Comparison of ENCODE assay signal across 26 mouse cellular contexts in the genomic region with DNA sequence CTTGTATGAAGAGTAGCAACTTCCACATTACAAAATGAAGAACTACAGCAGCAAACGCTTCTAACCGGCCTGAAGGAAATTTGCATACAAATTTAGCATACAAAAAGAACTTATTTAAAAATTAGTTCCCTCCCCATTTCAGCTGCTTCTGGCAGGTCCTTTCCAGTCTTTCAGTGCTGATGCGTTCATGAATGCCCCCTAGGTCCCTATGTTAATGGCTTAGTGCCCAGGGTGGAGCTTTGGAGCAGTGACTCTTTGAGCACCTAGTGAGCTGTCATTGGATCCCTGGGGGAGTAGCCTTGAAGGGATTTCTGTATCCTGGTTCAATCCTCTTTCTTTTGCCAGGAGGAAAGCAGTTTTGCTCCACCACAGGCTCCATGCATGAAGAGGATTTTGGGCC. TPM values are rescaled to one million over a fixed set of nuclear protein-coding genes. Genes with fewer than 3 reads are reported as not detected.
DNase-seq lines count a peak whose midpoint lies in the region; ATAC-seq and TF ChIP-seq lines count a peak whose summit lies in the region.
"Had no signal": no experiment of that assay in that cellular context is flagged by ENCODE, and none has a peak within 500 bp of the region (broad histone marks: within the 10 kb centered on the region; RNA-seq: fewer than 3 reads in every experiment).

No protein-coding gene starts in this region.

- no peaks in the 10 kb centered on the region for H3K36me3 ChIP-seq in hindbrain, embryonic 14.5 days (replicated peaks; ENCODE audit: control insufficient read depth, insufficient read depth)
- H3K36me3 ChIP-seq in hindbrain, embryonic 13.5 days, result no peaks in the 10 kb centered on the region
- H3K36me3 ChIP-seq in midbrain, embryonic 14.5 days (ENCODE audit: control insufficient read depth, insufficient read depth, low read length), result no peaks in the 10 kb centered on the region
- 0 out of 2 replicates have a peak, but pooled peaks cover 2% of the 10 kb centered on the region for H3K36me3 ChIP-seq in midbrain, postnatal 0 days (ENCODE audit: insufficient read depth, low read length)
- H3K36me3 ChIP-seq in splenic B cell, adult 2 months (ENCODE audit: control insufficient read depth, insufficient read depth, low read length, poor library complexity, severe bottlenecking), result no peaks in the 10 kb centered on the region
- H3K36me3 ChIP-seq in forebrain, embryonic 15.5 days, result no peaks in the 10 kb centered on the region
- H3K36me3 ChIP-seq: embryonic facial prominence, embryonic 15.5 days; neural tube, embryonic 15.5 days had no signal

- no peak for DNase-seq in hindbrain, embryonic 14.5 days (ENCODE audit: low spot score)
- peak; percentile 12 for DNase-seq in midbrain, embryonic 14.5 days
- no peak for DNase-seq in midbrain, postnatal 0 days (ENCODE audit: low spot score)
- DNase-seq in R1 (ENCODE audit: low read depth, low spot score), result peak; percentile 83
- peak; percentile 47 for DNase-seq in splenic B cell, adult 2 months (ENCODE audit: low read depth, low spot score)
- no peak for DNase-seq in thymus, postnatal 4 days
- DNase-seq: adrenal gland, adult 8-10 months; cerebellum, adult 8-10 months; cerebellum, postnatal 36 days; gastrocnemius, postnatal 10 days; heart, adult 11 months; kidney, adult 2 months; kidney, postnatal 10 days; liver, embryonic 13.5 days; right cerebral cortex, postnatal 14 days; thymus, adult 2 months had no signal

- H3K4me3 ChIP-seq in hindbrain, embryonic 14.5 days (replicated peaks; ENCODE audit: low read length), result no peak overlapping the region
- H3K4me3 ChIP-seq in hindbrain, embryonic 13.5 days, result no peak overlapping the region
- H3K4me3 ChIP-seq in midbrain, embryonic 14.5 days (replicated peaks; ENCODE audit: low read depth, low read length), result no peak overlapping the region
- no peak overlapping the region for H3K4me3 ChIP-seq in midbrain, postnatal 0 days (ENCODE audit: low read depth, low read length)
- H3K4me3 ChIP-seq in forebrain, embryonic 15.5 days, result no peak overlapping the region
- H3K4me3 ChIP-seq: embryonic facial prominence, embryonic 15.5 days; heart, embryonic 12.5 days; hindbrain, embryonic 12.5 days; liver, embryonic 13.5 days; neural tube, embryonic 15.5 days had no signal

- no peak for TF ChIP-seq CTCF in midbrain, postnatal 0 days (IDR thresholded peaks at IDR 0.05)

- no peaks in the 10 kb centered on the region for H3K9me3 ChIP-seq in hindbrain, embryonic 14.5 days (ENCODE audit: control insufficient read depth, low read length)
- no peaks in the 10 kb centered on the region for H3K9me3 ChIP-seq in hindbrain, embryonic 13.5 days
- no peaks in the 10 kb centered on the region for H3K9me3 ChIP-seq in midbrain, embryonic 14.5 days (ENCODE audit: control insufficient read depth, low read length)
- no peaks in the 10 kb centered on the region for H3K9me3 ChIP-seq in midbrain, postnatal 0 days (ENCODE audit: low read length)
- H3K9me3 ChIP-seq in forebrain, embryonic 15.5 days, result no peaks in the 10 kb centered on the region
- H3K9me3 ChIP-seq: embryonic facial prominence, embryonic 15.5 days; heart, embryonic 12.5 days; hindbrain, embryonic 12.5 days; liver, embryonic 13.5 days; neural tube, embryonic 15.5 days had no signal

- H3K4me2 ChIP-seq in hindbrain, embryonic 14.5 days (replicated peaks), result no peak overlapping the region
- no peak overlapping the region for H3K4me2 ChIP-seq in hindbrain, embryonic 13.5 days
- no peak overlapping the region for H3K4me2 ChIP-seq in midbrain, embryonic 14.5 days (ENCODE audit: low read length)
- no peak overlapping the region for H3K4me2 ChIP-seq in midbrain, postnatal 0 days (ENCODE audit: low read depth, low read length, poor library complexity, severe bottlenecking)
- no peak overlapping the region for H3K4me2 ChIP-seq in forebrain, embryonic 15.5 days (replicated peaks)
- H3K4me2 ChIP-seq: embryonic facial prominence, embryonic 15.5 days; heart, embryonic 12.5 days; hindbrain, embryonic 12.5 days; liver, embryonic 13.5 days; lung, embryonic 14.5 days; neural tube, embryonic 15.5 days had no signal

- no peak for ATAC-seq in hindbrain, embryonic 14.5 days (ENCODE audit: low FRiP score)
- no peak for ATAC-seq in hindbrain, embryonic 13.5 days (ENCODE audit: low FRiP score)
- no peak for ATAC-seq in midbrain, embryonic 14.5 days (ENCODE audit: low FRiP score, low TSS enrichment)
- no peak for ATAC-seq in midbrain, postnatal 0 days (ENCODE audit: low FRiP score)
- no peak for ATAC-seq in forebrain, embryonic 15.5 days (replicated peaks)
- ATAC-seq: forebrain, embryonic 14.5 days; midbrain, embryonic 16.5 days had no signal

- H3K27me3 ChIP-seq in hindbrain, embryonic 14.5 days (ENCODE audit: control insufficient read depth, insufficient read depth, low read length), result no peaks in the 10 kb centered on the region
- H3K27me3 ChIP-seq in hindbrain, embryonic 13.5 days, result no peaks in the 10 kb centered on the region
- H3K27me3 ChIP-seq in midbrain, embryonic 14.5 days (ENCODE audit: control insufficient read depth, insufficient read depth, low read length), result no peaks in the 10 kb centered on the region
- H3K27me3 ChIP-seq in midbrain, postnatal 0 days (ENCODE audit: insufficient read depth, low read length), result no peaks in the 10 kb centered on the region
- H3K27me3 ChIP-seq in splenic B cell, adult 2 months (ENCODE audit: control insufficient read depth, insufficient read depth, low read length, poor library complexity, severe bottlenecking), result no peaks in the 10 kb centered on the region
- H3K27me3 ChIP-seq in forebrain, embryonic 15.5 days, result no peaks in the 10 kb centered on the region
- H3K27me3 ChIP-seq: embryonic facial prominence, embryonic 15.5 days; heart, embryonic 12.5 days; hindbrain, embryonic 12.5 days; liver, embryonic 13.5 days; neural tube, embryonic 15.5 days had no signal

- H3K27ac ChIP-seq in hindbrain, embryonic 14.5 days, result 0 out of 2 replicates have a peak overlapping the region, but pooled peaks have one; percentile 20
- no peak overlapping the region for H3K27ac ChIP-seq in hindbrain, embryonic 13.5 days
- H3K27ac ChIP-seq in midbrain, embryonic 14.5 days (replicated peaks; ENCODE audit: low read depth, low read length), result no peak overlapping the region
- H3K27ac ChIP-seq in midbrain, postnatal 0 days (ENCODE audit: low read depth, low read length), result no peak overlapping the region
- H3K27ac ChIP-seq in forebrain, embryonic 15.5 days (replicated peaks), result no peak overlapping the region
- H3K27ac ChIP-seq: embryonic facial prominence, embryonic 15.5 days; hindbrain, embryonic 12.5 days; liver, embryonic 13.5 days; macrophage; neural tube, embryonic 15.5 days had no signal

- no peaks in the 10 kb centered on the region for H3K4me1 ChIP-seq in hindbrain, embryonic 14.5 days (replicated peaks; ENCODE audit: control insufficient read depth, insufficient read depth, low read length)
- H3K4me1 ChIP-seq in hindbrain, embryonic 13.5 days (replicated peaks), result no peaks in the 10 kb centered on the region
- H3K4me1 ChIP-seq in midbrain, embryonic 14.5 days (ENCODE audit: control insufficient read depth, insufficient read depth, low read length), result no peaks in the 10 kb centered on the region
- H3K4me1 ChIP-seq in midbrain, postnatal 0 days (ENCODE audit: insufficient read depth, low read length), result no peaks in the 10 kb centered on the region
- H3K4me1 ChIP-seq in forebrain, embryonic 15.5 days, result peaks cover 10% of the 10 kb centered on the region; the same call in 1 of the 2 replicates
- H3K4me1 ChIP-seq: neural tube, embryonic 15.5 days had no signal

- WGBS in hindbrain, embryonic 14.5 days, result 34% methylated on average over 3 of the region's 3 CpGs
- 42% methylated on average over 3 of the region's 3 CpGs for WGBS in hindbrain, embryonic 13.5 days
- 37% methylated on average over 3 of the region's 3 CpGs for WGBS in midbrain, embryonic 14.5 days
- 27% methylated on average over 3 of the region's 3 CpGs for WGBS in midbrain, postnatal 0 days
- 27% methylated on average over 3 of the region's 3 CpGs for WGBS in forebrain, embryonic 15.5 days

- no peak overlapping the region for H3K9ac ChIP-seq in hindbrain, embryonic 14.5 days
- H3K9ac ChIP-seq in hindbrain, embryonic 13.5 days, result no peak overlapping the region
- H3K9ac ChIP-seq in midbrain, embryonic 14.5 days (replicated peaks; ENCODE audit: low read length), result no peak overlapping the region
- H3K9ac ChIP-seq in midbrain, postnatal 0 days (replicated peaks; ENCODE audit: low read length, poor library complexity, severe bottlenecking), result no peak overlapping the region
- no peak overlapping the region for H3K9ac ChIP-seq in forebrain, embryonic 15.5 days (replicated peaks)
- H3K9ac ChIP-seq: embryonic facial prominence, embryonic 15.5 days; heart, embryonic 12.5 days; hindbrain, embryonic 12.5 days; liver, embryonic 13.5 days; lung, embryonic 14.5 days; neural tube, embryonic 15.5 days had no signal

RNA-seq across cellular contexts. Expression of gene Akap7, which starts 28.3 kb away (rescaled TPM):
- 48.8 and 56.7 TPM in 2 replicates for polyA plus RNA-seq in hindbrain, embryonic 14.5 days (2014; fragmentation: Nextera tagmentation; extraction: Ambion mirVana)
- 28.1 and 31.5 TPM in 2 replicates for polyA plus RNA-seq in hindbrain, embryonic 13.5 days (2015; fragmentation: Nextera tagmentation; extraction: Ambion mirVana)
- polyA plus RNA-seq in midbrain, embryonic 14.5 days (2014; fragmentation: Nextera tagmentation; extraction: Ambion mirVana), result 35.1 and 46.1 TPM in 2 replicates
- total RNA-seq in midbrain, postnatal 0 days (2014; rRNA removed), result 81.3 and 95.7 TPM in 2 replicates
- polyA plus RNA-seq in midbrain, postnatal 0 days (2015; fragmentation: Nextera tagmentation; extraction: Ambion mirVana), result 70.5 and 73.2 TPM in 2 replicates
- 24.5 and 28.3 TPM in 2 replicates for polyA plus RNA-seq in forebrain, embryonic 15.5 days (2015; fragmentation: Nextera tagmentation; extraction: Ambion mirVana)

Comparison
In these comparisons a context has a peak if more than half of its experiments do, and no peak if none do; other contexts are left out.
1. DNase-seq: peak in midbrain, embryonic 14.5 days (single experiment), R1 (single experiment) and splenic B cell, adult 2 months (single experiment); none in hindbrain, embryonic 14.5 days (single experiment), midbrain, postnatal 0 days (single experiment) and thymus, postnatal 4 days (single experiment).